Mouse (Mus musculus) thymus, postnatal 10 days (tissue): ENCODE measurements around the gene Rtn2.

Source experiments
- DNase-seq, 2 experiments: peaks; one replicate each; pipeline ENCODE4 v3.0.0; 2021; ENCODE audit warnings: low spot score in 2 of 2

Rtn2 gene

DNA sequence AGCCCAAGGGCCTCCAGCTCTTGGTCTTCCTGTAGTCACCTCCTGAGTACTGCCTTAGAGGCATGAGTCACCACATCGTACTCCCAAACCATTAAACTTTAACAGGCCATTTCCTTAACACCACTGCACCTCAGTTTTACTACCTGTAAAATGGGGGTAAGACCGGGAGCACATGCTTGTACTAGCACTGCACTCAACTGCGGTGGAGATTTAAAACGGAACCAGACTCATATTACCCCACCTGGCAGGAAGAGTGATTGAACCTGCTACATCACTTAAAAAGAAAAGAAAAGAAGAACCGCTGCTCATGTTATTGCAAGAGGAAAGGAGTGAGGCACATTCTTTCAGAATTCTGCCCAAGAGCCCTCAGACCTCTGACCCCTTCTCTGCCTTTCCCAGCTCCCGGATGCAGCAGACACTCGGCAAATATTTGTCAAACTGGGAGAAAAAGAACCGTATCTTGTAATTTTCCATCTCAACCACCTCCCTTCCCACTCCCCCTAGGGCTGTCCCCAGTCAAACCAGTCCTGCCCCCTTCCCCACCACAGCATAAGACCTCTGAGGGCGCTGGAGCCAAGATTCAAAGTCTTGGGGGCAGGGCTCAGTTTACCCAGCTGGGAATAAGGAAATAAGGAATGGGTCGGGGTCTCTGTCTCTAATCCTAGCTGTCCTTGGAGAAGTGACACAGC, 13.3 kb upstream of the Rtn2 start:
- DNase-seq: no peak

DNA sequence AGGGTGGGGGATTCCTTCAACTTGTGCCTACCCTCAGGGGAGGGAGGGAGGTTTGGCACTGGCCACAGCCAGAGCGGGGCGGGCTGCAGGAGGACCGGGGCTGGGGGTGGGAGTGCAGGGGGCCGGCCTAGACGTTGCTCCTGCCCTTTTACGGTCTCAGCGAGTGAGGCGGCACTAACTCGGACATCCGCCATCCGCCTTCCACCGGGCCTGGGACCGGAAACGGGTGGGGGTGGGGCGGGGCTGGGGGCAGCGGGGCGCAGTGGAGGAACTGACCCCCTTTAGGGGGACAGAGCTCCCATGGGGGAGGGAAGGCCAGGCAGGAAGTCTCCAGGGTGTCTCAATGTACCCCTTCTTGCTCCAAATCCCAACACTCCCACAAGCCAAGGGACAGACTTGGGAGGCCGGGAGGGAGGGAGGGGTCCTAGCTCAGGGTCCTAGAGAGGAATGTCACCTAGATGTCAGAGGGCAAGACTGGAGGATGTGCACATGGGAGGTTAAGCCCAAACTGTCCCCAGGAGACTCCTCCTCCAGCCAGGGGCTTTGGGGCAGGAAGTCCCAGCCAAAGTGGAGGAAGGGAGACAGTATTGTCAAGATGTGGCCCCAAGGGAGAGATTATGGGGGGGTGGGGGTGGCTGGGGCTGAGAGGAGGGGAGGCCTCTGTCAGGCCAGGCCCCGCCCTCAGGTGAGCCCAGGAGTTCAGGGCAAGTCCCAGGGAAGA, 12.5 kb upstream of the Rtn2 start:
- DNase-seq: no peak

DNA sequence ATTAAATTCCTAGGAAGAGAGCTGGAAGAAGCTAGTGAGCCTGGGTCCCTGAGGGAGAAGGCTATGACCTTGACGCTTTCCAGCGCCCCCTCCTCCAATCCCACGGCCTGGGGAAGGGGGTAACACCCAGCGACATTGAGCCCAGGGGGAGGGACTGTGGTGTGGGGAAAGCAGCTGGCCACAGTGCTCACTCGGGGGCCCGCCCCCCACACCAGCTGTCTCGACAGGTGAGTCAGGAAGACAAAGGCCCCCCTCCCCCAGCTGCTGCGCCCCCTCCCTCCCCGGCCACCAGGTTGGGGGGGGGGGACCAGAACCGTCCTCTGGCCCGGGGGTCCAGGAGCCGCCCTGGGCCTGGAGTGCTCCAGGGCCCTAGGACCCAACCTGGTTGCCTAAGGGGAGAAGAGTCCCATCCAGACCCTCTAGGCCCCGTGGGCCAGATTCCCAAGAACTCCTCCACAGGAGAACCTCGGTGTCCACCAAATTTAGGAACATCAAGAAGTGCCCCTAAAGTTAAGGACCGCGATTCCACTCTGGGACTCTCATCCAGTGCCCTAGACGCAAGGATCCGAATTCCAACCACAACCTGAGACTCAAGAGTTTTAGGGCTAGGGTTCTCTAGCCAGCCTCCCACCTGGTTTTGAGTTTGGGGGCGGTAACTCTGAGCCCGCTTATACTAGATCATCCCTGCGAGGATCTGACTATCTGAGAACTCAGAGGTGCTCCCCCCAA, 11.8 kb upstream of the Rtn2 start:
- DNase-seq: peak; percentile 34 to 41

DNA sequence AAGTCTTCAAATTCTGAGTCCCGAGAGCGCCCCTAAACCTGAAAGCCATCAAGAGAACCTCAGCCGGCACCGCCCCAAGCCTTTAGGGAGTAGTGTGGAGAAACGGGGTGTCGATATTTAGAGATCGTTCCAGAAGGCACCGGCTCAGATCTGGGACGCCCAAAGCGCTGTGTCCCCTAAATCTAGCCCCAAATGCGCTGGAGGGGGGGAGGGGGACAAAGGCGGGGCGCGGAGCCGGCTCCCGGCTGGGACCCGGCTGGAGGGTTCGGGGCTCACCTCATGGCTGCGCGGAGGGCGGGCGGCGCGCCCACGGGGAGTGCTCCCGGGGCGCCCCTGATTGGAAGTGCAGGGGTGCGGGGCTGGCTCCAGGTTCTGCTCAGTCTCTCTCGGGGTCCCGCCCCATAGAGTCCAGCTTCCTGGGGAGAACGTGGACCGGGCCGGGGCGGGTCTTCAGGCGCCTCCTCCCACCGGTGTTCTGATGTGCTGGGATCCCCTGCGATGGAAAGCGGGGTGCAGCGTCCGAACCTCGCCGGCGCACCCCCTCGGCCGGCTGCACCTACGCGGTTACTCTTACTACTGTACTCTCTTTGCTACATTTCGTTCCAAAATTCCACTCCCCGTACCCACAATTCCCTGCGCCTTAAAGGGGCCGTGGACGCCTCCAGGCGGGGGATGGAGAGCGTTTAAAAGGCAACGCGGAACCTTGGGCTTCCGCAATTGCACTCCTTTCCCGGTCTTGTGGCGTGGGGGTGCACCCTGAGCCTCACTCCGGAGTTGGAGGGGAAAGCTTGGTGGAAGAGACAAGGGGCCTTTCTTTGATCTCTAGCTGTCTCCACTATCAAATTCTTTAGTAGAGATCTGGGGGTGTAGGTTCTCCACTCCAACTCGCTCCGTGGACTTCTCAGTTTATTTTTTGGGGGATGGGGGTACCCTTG, 10.9 kb upstream of the Rtn2 start, which contains the start of gene Vasp:
Gene Vasp (minus strand): TSS at position 580 of the 935 bp plus-strand sequence.
- DNase-seq: peak; percentile 74 to 80

DNA sequence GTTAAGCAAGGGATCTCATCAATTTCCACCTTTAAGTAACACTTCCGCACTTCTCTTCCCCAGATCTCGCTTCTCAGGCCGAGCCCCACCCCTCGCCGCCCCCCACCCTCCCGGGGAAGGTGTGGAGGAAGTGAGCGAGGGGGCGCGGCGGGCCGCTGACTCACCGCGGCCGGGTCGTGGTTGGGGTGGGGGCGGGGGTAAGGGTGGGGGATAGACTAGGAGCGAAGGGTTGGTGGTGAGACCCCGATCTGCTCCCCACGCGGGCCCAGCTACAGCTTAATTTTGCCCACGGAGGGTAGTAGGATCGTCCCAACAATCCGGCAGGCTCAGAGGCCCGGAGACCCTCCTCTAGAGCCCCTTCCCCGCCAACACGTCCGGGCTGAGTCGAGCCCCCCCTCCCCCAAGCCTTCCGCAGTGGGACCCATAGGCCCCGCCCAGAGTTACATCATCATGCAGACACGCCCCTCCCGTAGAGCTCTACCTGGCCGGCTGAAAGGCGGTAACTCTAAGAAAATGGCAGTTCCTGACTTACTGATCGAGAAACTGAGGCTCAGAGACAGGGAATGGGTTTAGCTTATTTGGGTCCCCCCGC, 10.2 kb upstream of the Rtn2 start:
- peak; percentile 82 to 85 for DNase-seq

DNA sequence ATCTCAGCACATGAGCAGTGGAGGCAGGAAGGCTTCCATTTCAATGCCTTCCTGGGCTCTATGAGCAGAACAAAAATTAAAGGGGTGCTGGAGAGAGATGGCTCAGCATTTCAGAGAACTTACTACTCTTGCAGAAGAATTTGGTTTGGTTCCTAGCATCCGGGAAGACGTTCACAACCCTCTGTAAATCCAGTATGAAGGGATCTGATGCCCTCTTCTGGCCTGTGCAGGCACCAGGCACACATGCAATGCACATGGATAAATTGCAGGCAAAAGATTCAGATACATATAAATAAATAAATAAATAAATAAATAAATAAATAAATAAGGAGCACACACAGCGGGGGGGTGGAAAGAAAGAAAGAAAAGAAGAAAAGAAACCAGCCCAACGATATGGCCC, 6.2 kb upstream of the Rtn2 start:
- no peak for DNase-seq

DNA sequence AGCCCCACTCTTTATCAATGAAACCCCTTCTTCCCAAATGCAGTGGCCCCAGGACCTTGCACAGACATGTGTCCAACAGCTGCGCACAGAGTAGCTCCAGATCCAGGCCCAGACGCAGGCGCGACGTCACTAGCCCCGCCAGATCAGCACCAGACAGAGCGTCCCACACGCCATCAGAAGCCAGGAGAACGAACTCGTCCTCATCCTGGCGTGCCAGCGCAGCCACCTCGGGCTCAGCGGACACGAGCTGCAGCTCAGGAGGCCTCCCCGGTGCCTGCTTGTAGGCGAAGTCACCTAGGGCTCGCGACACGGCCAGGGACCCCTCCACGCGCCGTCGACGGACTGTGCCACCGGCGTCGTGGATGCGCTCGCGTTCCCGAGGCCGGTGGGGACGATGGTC, 3.4 kb upstream of the Rtn2 start:
- no peak for DNase-seq

DNA sequence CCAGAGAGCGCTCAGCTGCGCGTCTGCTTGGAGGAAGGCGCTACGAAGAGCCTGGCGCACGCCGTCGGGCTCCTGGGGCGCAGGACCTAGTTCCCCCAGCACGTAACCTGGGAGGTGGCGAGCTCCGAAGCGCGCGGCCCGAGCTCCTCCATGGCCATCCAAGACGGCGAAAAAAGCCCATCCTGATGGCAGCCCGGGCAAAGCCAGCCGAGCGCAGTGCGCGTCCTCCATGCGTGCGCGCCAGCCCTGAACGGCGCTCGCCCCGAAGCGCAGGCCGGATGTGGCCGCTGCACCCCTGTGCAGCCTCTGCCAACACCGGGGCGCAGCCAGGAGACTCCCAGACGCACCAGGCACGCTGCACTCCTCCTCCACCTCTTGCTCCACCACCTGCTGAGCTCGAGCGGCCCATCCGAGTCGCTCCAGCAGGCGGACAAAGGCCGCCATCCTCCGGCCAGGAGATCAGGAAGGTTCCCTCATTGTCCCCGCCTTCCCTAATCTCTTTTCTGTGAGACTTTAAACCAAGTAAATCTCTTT, 2.8 kb upstream of the Rtn2 start, which contains the start of gene Ppm1n:
Gene Ppm1n (minus strand): TSS at position 484 of the 534 bp plus-strand sequence.
- DNase-seq: peak in 1 of 2 experiments; percentile 37

DNA sequence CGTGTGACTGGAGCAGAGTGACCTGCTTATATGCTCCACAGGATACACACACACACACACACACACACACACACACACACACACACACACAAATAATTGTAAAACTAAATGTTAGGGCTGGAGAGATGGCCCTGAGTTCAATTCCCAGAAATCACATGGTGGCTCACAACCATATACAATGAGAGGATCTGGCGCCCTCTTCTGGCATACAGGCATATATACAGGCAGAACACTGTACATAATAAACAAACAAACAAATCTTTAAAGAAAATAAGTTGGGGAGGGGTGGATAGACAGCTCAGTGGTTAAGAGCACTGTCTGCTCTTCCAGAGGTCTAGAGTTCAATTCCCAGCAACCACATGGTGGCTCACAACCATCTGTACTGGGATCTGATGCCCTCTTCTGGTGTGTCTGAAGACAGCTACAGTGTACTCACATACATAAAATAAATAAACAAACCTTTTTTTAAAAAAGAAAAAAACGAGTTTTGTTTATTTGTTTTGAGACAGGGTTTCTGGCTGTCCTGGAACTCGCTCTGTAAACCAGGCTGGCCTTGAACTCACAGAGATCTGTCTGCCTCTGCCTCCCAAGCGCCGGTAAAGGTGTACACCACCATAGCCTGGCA, 632 bp upstream of the Rtn2 start:
- DNase-seq: peak in 1 of 2 experiments; percentile 55

DNA sequence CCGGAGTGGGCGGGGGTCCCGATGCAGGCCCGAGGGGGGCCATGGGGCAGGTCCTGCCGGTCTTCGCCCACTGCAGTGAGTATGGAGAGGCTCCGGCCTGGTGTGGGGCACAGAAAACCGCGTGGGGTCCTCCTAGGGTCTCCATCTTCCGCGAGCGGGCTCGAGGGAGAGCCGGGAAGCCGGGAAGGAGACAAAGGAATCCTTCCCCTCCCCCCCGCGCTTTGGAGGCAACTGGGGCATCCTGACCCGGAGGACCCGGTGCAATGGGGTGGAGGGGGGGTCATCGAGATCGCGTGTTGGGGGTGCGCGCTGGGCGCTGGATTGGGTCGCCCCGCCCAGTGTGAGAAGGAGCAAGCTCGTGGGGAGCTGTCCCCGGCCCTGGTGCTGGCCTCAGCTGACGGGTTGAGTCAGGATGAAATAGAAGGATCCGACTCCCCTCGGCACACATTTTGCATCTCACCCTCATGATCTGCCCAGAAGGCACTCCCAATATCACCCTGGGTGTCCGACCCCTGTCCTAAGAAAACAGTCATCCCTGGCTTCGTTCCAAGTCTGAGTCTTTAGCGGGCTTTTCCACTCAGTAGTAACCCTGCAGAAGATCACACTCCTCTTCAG, 474 bp downstream of the Rtn2 start:
- peak in 1 of 2 experiments; percentile 35 for DNase-seq

DNA sequence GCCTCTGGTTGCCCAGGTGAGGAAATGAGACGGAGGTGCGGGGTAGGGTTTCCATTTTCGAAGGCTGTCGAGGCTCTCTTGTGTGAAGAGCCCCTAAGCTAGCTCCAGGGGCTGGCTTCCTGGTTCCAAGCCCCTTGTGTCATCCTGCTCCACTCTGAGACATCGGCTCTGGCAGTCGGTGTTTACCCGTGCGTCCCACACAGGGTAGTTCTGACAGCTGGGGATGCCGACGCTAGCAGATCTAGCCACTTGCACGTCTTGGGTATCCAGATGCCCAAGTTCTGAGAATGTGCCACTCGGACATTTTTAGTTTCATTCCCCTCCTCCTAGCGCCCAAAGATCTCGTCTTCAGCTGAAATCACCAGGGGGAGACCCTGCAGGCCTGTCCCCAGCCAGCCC, 981 bp downstream of the Rtn2 start:
- no peak for DNase-seq

DNA sequence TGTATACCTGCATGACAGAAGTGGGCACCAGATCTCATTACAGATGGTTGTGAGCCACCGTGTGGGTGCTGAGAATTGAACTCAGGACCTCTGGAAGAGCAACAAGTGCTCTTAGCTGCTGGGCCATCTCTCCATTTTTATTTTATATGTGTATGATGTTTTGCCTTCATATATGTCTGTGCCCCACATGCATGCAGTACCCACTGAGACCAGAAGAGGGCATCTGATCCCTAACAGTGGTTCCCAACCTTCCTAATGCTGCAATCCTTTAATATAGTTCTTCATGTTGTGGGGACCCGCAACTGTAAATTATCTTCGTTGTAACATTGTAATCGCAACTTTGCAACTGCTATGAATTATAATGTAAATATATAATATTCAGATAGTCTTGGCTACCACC, 2.3 kb downstream of the Rtn2 start:
- peak in 1 of 2 experiments; percentile 73 for DNase-seq

DNA sequence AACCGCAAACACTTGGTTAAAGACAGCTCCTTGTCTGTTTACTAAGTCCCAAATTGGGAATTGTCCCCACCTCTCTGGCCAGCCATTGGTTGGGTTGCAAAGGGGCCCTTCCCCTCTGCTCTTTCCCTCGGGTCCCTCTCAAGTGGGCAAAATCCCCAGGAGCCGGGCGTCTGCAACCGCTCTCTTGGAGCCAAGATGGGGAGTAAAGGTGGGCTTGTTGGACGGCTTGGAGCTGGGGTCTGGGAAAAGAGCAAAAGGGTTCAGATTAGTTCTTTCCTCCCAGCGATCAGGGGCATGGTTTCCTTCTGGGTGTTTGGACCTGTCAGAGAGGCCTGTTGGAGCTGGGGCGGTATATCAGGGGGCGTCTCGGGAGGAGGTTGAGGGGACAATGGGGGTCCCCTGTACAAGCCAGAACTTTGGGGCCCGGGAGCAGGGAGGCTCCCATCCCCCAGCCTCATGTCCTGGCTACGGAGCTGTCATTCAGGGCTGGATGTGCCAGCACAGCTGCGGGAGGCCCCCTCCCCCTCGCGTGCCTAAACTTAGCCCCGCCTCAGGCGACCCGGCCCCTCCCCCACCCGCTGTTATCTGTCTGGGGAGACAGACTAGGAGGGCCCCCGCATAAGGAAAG, 8.7 kb downstream of the Rtn2 start:
- no peak for DNase-seq

DNA sequence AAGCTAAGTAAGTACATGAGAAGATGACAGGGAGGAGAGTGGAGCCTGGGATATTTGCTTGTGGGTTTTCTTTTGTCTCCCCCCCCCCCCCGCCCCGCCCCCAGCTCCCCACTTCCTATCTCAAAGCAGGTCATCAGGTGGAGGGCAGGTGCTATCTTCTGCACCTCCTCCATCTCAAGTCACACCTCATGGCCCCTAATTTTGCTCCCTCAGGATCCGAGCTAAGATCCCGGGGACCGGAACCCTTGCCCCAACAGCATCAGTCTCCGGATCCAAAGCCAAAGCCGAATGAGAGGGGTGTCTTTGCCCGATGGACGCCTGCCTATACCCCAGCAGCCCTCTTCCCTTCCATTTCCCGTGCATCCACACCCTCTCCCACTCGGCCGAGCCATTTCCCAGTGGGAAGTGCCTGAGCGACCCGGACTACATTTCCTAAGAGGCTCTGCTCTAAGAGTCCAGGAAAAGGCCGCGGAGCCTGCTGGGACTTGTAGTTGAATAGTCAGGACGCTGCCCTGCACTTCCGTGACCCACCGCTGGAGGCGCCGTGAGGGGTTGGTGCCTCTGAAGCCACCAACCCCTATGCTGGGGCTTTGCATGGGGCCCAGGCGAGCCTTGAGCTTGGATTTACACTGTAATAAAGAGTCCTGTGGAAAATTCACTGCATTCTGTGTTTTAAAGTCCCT, 13.2 kb downstream of the Rtn2 start:
- DNase-seq: peak; percentile 88 to 98

DNA sequence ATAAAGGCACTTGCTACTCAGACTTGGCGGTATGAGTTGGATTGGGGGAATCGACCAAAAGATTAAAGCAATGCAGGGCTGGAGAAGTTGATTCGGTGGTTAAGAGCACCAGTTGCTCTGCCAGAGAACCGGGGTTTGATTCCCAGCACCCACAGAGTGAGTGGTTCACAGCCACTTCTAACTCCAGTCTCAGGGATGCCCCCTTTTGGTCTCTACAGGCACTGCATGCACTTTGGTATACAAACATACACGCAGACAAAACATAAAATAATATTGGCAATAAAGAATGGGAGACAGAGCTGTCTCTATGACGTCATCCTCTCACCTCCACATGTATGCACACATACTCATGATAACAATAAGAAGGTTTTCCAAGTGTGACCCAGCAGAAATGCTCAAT, 14.6 kb downstream of the Rtn2 start:
- DNase-seq: no peak

DNA sequence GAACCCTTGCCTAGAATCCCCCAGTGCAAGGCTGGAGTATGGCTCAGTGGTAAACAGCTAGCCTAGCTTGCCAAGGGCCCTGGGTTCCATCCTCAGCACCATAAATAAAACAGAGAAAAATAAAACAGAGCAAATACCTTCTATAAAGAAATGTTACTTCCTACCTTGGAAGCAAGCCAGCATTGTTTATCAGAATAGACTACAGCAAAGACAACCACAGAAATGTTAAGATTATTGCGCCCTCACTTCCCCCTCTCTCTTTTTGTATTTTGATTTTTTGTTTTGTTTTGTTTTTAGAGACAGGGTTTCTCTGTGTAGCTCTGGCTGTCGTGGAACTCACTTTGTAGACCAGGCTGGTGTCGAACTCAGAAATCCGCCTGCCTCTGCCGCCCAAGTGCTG, 15.4 kb downstream of the Rtn2 start:
- DNase-seq: no peak

DNA sequence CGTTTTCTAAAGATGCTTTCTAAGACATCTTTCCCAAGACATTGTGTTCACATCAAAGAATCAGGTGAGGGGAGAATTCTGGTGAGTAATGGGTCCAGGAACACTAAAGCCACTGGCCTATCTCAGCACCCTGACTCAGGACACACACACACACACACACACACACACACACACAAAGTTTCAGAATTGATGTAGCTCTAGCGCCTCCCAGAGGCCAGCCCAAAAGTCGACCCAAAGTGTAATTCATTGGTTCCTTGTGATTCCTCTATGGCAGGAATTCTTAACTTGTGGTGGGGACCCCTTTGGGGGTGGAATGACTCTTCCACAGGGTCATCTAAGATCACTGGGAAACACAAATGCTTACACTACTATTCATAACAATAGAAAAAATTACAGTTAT, 16.8 kb downstream of the Rtn2 start:
- no peak for DNase-seq

DNA sequence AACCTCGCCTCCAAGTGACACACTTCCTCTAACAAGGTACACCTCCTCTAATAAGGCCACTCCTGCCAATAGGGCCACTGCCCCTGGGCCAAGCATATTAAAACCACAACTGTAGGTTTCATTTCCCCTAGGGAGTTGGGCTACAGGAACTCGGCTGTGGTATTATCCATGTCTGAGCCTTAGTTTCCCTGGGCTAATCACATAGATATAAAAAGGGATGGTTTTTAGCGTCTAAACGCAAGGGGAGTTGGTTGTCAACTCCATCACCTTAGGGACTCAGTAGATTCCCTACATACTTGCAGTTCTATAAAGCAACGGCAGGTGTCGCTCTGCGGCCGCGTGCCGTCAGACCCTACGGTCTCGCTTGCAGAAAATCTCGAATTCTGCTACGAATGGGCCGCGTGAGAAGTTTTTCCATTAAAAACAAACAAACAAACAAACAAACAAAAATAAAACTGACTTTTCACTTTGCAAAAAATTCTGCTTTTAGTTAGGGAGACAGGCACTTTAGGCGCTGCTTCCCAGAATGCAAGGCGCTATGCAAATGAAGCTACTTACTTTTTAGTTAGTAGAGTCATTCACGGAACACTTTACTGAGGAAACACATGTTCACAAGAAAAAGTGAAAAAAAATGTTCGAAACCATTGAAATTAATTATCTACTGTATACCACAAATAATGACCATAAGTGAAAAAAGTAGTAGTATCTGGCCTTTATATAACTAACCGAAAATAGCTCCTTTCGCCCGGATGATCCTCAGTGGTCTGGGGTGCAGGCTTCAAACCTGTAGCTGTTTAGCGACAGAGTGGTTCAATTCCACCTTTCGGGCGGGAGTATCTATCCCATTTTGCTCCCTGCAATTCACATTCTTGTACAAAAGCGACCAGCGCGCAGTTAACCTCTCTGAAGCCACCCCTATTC, 18.3 kb downstream of the Rtn2 start:
- DNase-seq: peak; percentile 65 to 86
